Mouse (Mus musculus): ENCODE measurements around the gene Gm44503. TPM values are rescaled to one million over a fixed set of nuclear protein-coding genes. Genes with fewer than 3 reads are reported as not detected.

Gm44503 gene
- total and polyA plus RNA-seq, 2 experiments from 2014 or later, result not detected

DNA sequence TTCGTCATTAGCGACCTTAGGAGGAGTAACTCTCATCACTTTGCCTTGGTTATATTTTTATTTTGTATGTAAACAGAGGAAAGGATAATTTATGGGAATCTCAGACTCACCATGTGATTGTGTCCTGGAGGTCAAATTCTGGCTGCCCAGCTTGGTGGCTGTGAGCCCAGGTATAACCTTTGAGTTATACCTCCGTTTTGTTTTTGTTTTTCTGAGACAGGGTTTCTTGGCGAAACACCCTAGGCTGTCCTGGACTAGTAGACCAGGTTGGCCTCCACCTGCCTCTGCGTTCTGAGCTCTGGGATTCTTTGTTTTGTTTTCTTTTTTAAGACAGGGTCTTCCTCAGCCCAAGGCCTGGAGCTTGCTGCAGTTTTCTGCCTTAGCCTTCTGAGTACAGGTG is 30.1 kb downstream of the Gm44503 start:
- no peak overlapping the region for H3K27ac ChIP-seq
- ATAC-seq, result no peak
- H3K4me3 ChIP-seq (ENCODE audit: low read length), result no peak overlapping the region
- no peaks in the 10 kb centered on the region for H3K36me3 ChIP-seq (ENCODE audit: insufficient read depth, low read length)
- no peak for DNase-seq (ENCODE audit: low spot score)
- H3K9me3 ChIP-seq (ENCODE audit: low read length), result no peaks in the 10 kb centered on the region
- no peak overlapping the region for H3K9ac ChIP-seq (replicated peaks; ENCODE audit: low read length)
- WGBS, result 88% methylated on average over 5 of the region's 5 CpGs
- no peak for TF ChIP-seq CTCF (IDR thresholded peaks at IDR 0.05; ENCODE audit: low read depth)
- H3K4me1 ChIP-seq (ENCODE audit: insufficient read depth, low read length), result peaks cover 12% of the 10 kb centered on the region; the same call in 1 of the 2 replicates
- no peak overlapping the region for H3K4me2 ChIP-seq (ENCODE audit: low read depth, low read length)
- no peaks in the 10 kb centered on the region for H3K27me3 ChIP-seq (ENCODE audit: insufficient read depth, low read length)

DNA sequence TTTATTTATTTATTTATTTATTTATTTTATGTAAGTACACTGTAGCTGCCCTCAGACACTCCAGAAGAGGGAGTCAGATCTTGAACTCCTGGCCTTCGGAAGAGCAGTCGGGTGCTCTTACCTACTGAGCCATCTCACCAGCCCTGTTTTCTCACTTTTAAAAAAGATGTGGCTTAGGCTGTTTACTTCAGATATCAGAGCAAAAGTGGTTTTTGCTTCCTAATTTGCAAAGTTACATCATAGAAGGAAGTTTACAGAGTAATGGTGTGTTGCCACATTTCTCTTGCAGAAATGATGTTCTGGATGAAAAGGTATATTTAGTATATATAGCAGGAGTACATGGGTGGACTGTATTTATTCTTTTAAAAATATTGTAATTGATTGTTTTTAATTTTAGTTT is 32.8 kb downstream of the Gm44503 start:
- Histone ChIP-seq H3K4me1 (ENCODE audit: insufficient read depth, low read length) (peaks cover 2% of the 10 kb centered on the region; the same call in 1 of the 2 replicates), H3K4me3 (ENCODE audit: low read length) (no peak overlapping the region), H3K27me3 (ENCODE audit: insufficient read depth, low read length) (no peaks in the 10 kb centered on the region), H3K9me3 (ENCODE audit: low read length) (no peaks in the 10 kb centered on the region), H3K9ac (replicated peaks; ENCODE audit: low read length) (no peak overlapping the region), H3K27ac (no peak overlapping the region), H3K4me2 (ENCODE audit: low read depth, low read length) (no peak overlapping the region), H3K36me3 (ENCODE audit: insufficient read depth, low read length) (no peaks in the 10 kb centered on the region)
- ATAC-seq (no peak), DNase-seq (ENCODE audit: low spot score) (no peak)
- 97% methylated on average over 2 of the region's 2 CpGs for whole genome bisulfite sequencing
- no peak for TF ChIP-seq CTCF (IDR thresholded peaks at IDR 0.05; ENCODE audit: low read depth)

DNA sequence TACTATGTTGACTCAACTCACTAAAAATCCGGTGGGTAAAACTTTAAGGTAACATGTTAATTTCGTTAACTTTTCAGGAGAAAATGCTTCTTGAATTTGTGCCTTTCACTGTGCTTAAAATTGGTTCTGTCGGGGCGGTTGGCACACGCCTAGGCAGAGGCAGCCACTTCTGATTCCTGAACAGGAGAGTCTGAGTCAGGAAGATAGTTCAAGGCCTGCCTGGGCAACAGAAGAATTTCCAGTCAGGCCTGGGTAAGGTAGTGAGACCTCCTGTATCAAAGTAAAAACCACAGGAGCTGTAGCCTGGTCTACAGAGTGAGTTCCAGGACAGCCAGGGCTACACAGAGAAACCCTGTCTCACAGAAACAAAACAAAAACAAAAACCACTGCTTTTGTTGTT is 33.9 kb downstream of the Gm44503 start:
- H3K4me2 ChIP-seq (ENCODE audit: low read depth, low read length), result no peak overlapping the region
- H3K4me1 ChIP-seq (ENCODE audit: insufficient read depth, low read length), result no peaks in the 10 kb centered on the region
- no peaks in the 10 kb centered on the region for H3K27me3 ChIP-seq (ENCODE audit: insufficient read depth, low read length)
- no peak overlapping the region for H3K27ac ChIP-seq
- H3K36me3 ChIP-seq (ENCODE audit: insufficient read depth, low read length), result no peaks in the 10 kb centered on the region
- H3K9me3 ChIP-seq (ENCODE audit: low read length), result no peaks in the 10 kb centered on the region
- no peak for DNase-seq (ENCODE audit: low spot score)
- no peak for TF ChIP-seq CTCF (IDR thresholded peaks at IDR 0.05; ENCODE audit: low read depth)
- no peak for ATAC-seq
- H3K4me3 ChIP-seq (ENCODE audit: low read length), result no peak overlapping the region
- H3K9ac ChIP-seq (replicated peaks; ENCODE audit: low read length), result no peak overlapping the region
- WGBS, result 90% methylated on average over 5 of the region's 5 CpGs

DNA sequence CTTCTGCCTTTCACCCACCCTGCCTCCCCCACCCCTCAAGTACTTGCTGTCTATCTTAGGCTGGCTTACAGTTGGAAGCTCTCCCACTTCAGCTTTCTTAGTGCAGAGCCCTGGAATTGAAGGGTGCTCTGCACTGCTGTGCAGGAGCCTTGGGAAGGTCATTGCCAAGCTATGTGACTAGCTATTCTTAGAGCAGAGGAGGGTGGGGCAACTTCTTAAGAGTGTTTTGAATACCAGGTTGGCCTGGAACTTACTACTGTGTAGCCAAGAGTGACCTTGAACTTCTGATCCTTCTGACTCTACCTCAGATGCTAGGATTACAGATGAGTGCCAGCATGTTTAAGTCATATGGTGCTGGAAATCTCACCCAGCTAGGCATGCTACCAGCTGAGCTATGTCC is 37.5 kb downstream of the Gm44503 start:
- Histone ChIP-seq H3K4me3 (ENCODE audit: low read length) (no peak overlapping the region), H3K4me1 (ENCODE audit: insufficient read depth, low read length) (no peaks in the 10 kb centered on the region), H3K27ac (no peak overlapping the region), H3K9me3 (ENCODE audit: low read length) (no peaks in the 10 kb centered on the region), H3K27me3 (ENCODE audit: insufficient read depth, low read length) (no peaks in the 10 kb centered on the region), H3K9ac (replicated peaks; ENCODE audit: low read length) (no peak overlapping the region), H3K36me3 (ENCODE audit: insufficient read depth, low read length) (no peaks in the 10 kb centered on the region), H3K4me2 (ENCODE audit: low read depth, low read length) (no peak overlapping the region)
- DNase-seq (ENCODE audit: low spot score) (no peak), ATAC-seq (no peak)
- no peak for TF ChIP-seq CTCF (IDR thresholded peaks at IDR 0.05; ENCODE audit: low read depth)

DNA sequence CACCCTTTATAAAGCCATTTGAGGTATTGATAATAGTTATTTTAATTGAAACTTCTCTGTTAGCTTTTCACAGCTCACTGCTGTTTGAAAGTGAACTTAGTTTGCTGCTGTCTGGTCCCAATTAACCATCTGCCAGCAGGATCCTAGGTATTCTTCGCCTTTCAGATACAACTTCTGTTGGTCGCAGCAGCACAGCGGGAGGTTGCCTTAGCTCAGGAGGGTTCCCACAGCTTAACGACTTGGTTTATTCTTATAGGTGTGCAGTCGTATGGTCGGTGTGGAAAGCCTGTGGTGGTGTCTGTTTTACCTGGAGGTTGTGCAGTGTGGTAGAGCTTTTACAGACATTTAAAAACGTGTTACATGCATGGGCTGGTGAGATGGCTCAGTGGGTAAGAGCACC is 38.2 kb downstream of the Gm44503 start:
- H3K4me1 ChIP-seq (ENCODE audit: insufficient read depth, low read length), result no peaks in the 10 kb centered on the region
- H3K9me3 ChIP-seq (ENCODE audit: low read length), result no peaks in the 10 kb centered on the region
- H3K9ac ChIP-seq (replicated peaks; ENCODE audit: low read length), result no peak overlapping the region
- H3K27me3 ChIP-seq (ENCODE audit: insufficient read depth, low read length), result no peaks in the 10 kb centered on the region
- no peak overlapping the region for H3K27ac ChIP-seq
- no peak for TF ChIP-seq CTCF (IDR thresholded peaks at IDR 0.05; ENCODE audit: low read depth)
- 62% methylated on average over 7 of the region's 7 CpGs for WGBS
- ATAC-seq, result no peak
- no peaks in the 10 kb centered on the region; the same call in 1 of the 2 replicates for H3K36me3 ChIP-seq (ENCODE audit: insufficient read depth, low read length)
- DNase-seq (ENCODE audit: low spot score), result no peak
- H3K4me2 ChIP-seq (ENCODE audit: low read depth, low read length), result no peak overlapping the region
- no peak overlapping the region for H3K4me3 ChIP-seq (ENCODE audit: low read length)

DNA sequence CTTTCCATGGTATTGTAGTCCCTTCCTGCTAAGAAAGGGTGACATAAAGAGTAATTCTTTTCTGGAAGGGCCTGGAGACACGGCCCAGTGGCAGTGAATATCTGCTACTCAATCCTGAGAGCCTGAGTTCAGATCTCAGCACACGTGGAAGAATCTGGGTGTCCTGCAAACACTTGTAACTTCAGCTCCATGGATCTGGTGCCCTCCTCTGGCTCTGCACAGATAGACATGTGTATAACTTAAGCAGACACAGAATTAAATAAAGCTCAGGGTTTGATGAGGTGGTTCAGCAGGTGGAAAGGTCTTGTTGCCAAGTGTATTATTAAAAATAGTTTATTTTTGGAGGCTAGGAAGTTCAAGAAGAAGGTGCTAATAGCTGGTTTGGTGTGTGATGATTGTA is 41.8 kb downstream of the Gm44503 start:
- no peak for ATAC-seq
- 75% methylated on average over 2 of the region's 2 CpGs for WGBS

DNA sequence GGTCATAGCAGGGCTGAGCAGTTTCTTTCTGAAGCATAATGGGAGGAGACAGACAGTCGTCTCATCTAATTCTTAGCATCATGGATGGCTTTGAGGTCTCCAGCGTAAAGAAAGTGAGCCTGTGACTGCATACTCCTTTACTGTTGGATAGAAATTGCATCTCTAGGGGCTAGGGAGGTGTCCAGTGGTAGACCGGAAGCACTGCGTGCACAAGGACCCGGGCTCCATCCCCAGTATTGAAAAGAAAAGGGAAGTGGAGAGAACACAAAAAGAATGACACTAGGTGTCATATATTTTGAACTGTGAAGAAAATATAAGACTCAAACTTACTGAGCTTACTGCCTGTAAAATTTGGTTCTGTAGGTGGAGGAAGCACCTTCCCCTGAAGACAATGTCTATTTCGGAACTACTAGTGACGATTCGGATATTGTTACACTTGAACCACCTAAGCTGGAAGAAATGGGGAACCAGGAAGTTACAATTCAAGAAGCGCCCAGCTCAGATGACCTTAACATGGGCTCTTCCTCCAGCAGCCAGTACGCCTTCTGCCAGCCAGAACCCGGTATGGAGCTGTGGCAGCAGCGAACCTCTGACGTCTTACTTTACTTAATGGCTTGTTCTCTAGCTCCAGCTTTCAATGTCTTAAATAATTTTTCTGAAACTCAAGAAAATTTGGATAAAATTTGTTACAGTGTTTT is 42.8 kb downstream of the Gm44503 start:
- 87% methylated on average over 13 of the region's 13 CpGs for WGBS
- no peak overlapping the region for H3K4me3 ChIP-seq (ENCODE audit: low read length)
- no peak overlapping the region for H3K4me2 ChIP-seq (ENCODE audit: low read depth, low read length)
- TF ChIP-seq CTCF (IDR thresholded peaks at IDR 0.05; ENCODE audit: low read depth), result no peak
- no peak for ATAC-seq
- no peak overlapping the region for H3K27ac ChIP-seq
- H3K27me3 ChIP-seq (ENCODE audit: insufficient read depth, low read length), result no peaks in the 10 kb centered on the region
- no peaks in the 10 kb centered on the region for H3K9me3 ChIP-seq (ENCODE audit: low read length)
- H3K36me3 ChIP-seq (ENCODE audit: insufficient read depth, low read length), result peaks cover 34% of the 10 kb centered on the region
- no peak overlapping the region for H3K9ac ChIP-seq (replicated peaks; ENCODE audit: low read length)
- no peaks in the 10 kb centered on the region for H3K4me1 ChIP-seq (ENCODE audit: insufficient read depth, low read length)
- no peak for DNase-seq (ENCODE audit: low spot score)

More for the DNA sequence above, 41.8 kb downstream of the Gm44503 start:
- H3K4me2 ChIP-seq (ENCODE audit: low read depth, low read length), result no peak overlapping the region
- no peaks in the 10 kb centered on the region for H3K27me3 ChIP-seq (ENCODE audit: insufficient read depth, low read length)
- H3K36me3 ChIP-seq (ENCODE audit: insufficient read depth, low read length), result peaks cover 24% of the 10 kb centered on the region
- no peak for DNase-seq (ENCODE audit: low spot score)
- peak; percentile 25; the same call in 1 of the 2 replicates for TF ChIP-seq CTCF (IDR thresholded peaks at IDR 0.05; ENCODE audit: low read depth)
- no peak overlapping the region for H3K4me3 ChIP-seq (ENCODE audit: low read length)
- H3K27ac ChIP-seq, result no peak overlapping the region
- H3K9me3 ChIP-seq (ENCODE audit: low read length), result no peaks in the 10 kb centered on the region
- no peaks in the 10 kb centered on the region for H3K4me1 ChIP-seq (ENCODE audit: insufficient read depth, low read length)
- no peak overlapping the region for H3K9ac ChIP-seq (replicated peaks; ENCODE audit: low read length)
